Mouse (Mus musculus): ENCODE results near the gene Hykk. TPM values are rescaled to one million over a fixed set of nuclear protein-coding genes. Genes with fewer than 3 reads are reported as not detected.
"Not testable (repeated sequence)": the region's sequence is repeated elsewhere in the genome, so short reads cannot be mapped to it uniquely, and the experiment has no call there.

Gene Hykk
- polyA plus RNA-seq, 1 experiment, result 0.34 TPM

GRCm38 (mm10) chr9:54944467-54944866, 27.4 kb downstream of the Hykk start:
- H3K27ac ChIP-seq (ENCODE audit: insufficient read depth, low read length), result no peak overlapping the region
- H3K4me1 ChIP-seq (ENCODE audit: control insufficient read depth, insufficient read depth, insufficient read length), result no peaks in the 10 kb centered on the region
- no peak for TF ChIP-seq CTCF (IDR thresholded peaks at IDR 0.05; ENCODE audit: extremely low read depth, insufficient read depth, insufficient read length, insufficient replicate concordance)
- no peak for TF ChIP-seq POLR2A (IDR thresholded peaks at IDR 0.05; ENCODE audit: low read depth, low read length)
- WGBS, result 76% methylated on average over 2 of the region's 2 CpGs
- no peaks in the 10 kb centered on the region for H3K27me3 ChIP-seq (ENCODE audit: control insufficient read depth, insufficient read depth, low read length)
- H3K36me3 ChIP-seq (ENCODE audit: control insufficient read depth, insufficient read depth, low read length), result no peaks in the 10 kb centered on the region
- H3K4me3 ChIP-seq (ENCODE audit: extremely low read depth, insufficient read depth, insufficient read length), result no peak overlapping the region
- DNase-seq (ENCODE audit: low read depth in 1 of 2, low spot score in 2 of 2), result no peak

GRCm38 (mm10) chr9:54946256-54946655, 29.2 kb downstream of the Hykk start:
- no peak for DNase-seq (ENCODE audit: low read depth in 1 of 2, low spot score in 2 of 2)
- no peaks in the 10 kb centered on the region for H3K36me3 ChIP-seq (ENCODE audit: control insufficient read depth, insufficient read depth, low read length)
- WGBS, result 83% methylated on average over 16 of the region's 16 CpGs
- no peak for TF ChIP-seq CTCF (IDR thresholded peaks at IDR 0.05; ENCODE audit: extremely low read depth, insufficient read depth, insufficient read length, insufficient replicate concordance)
- no peak for TF ChIP-seq POLR2A (IDR thresholded peaks at IDR 0.05; ENCODE audit: low read depth, low read length)
- H3K4me1 ChIP-seq (ENCODE audit: control insufficient read depth, insufficient read depth, insufficient read length), result no peaks in the 10 kb centered on the region
- H3K27ac ChIP-seq (ENCODE audit: insufficient read depth, low read length), result no peak overlapping the region
- no peak overlapping the region for H3K4me3 ChIP-seq (ENCODE audit: extremely low read depth, insufficient read depth, insufficient read length)
- no peaks in the 10 kb centered on the region for H3K27me3 ChIP-seq (ENCODE audit: control insufficient read depth, insufficient read depth, low read length)

GRCm38 (mm10) chr9:54949465-54949864, 32.4 kb downstream of the Hykk start:
- TF ChIP-seq POLR2A (IDR thresholded peaks at IDR 0.05; ENCODE audit: low read depth, low read length) (no peak), CTCF (IDR thresholded peaks at IDR 0.05; ENCODE audit: extremely low read depth, insufficient read depth, insufficient read length, insufficient replicate concordance) (no peak)
- Histone ChIP-seq H3K27me3 (ENCODE audit: control insufficient read depth, insufficient read depth, low read length) (no peaks in the 10 kb centered on the region), H3K27ac (ENCODE audit: insufficient read depth, low read length) (no peak overlapping the region), H3K4me3 (ENCODE audit: extremely low read depth, insufficient read depth, insufficient read length) (no peak overlapping the region), H3K36me3 (ENCODE audit: control insufficient read depth, insufficient read depth, low read length) (peaks cover 12% of the 10 kb centered on the region), H3K4me1 (ENCODE audit: control insufficient read depth, insufficient read depth, insufficient read length) (0 out of 2 replicates have a peak, but pooled peaks cover 2% of the 10 kb centered on the region)
- no peak for DNase-seq (ENCODE audit: low read depth in 1 of 2, low spot score in 2 of 2)

- H3K4me3 ChIP-seq (ENCODE audit: extremely low read depth, insufficient read depth, insufficient read length), result peak overlapping the region; percentile 57
- H3K4me1 ChIP-seq (ENCODE audit: control insufficient read depth, insufficient read depth, insufficient read length); H3K27ac ChIP-seq (ENCODE audit: insufficient read depth, low read length); DNase-seq (ENCODE audit: low read depth in 1 of 2, low spot score in 2 of 2); H3K27me3 ChIP-seq (ENCODE audit: control insufficient read depth, insufficient read depth, low read length): not testable (repeated sequence)
- 29% methylated on average over 8 of the region's 8 CpGs for WGBS
- peaks cover 15% of the 10 kb centered on the region for H3K36me3 ChIP-seq (ENCODE audit: control insufficient read depth, insufficient read depth, low read length)
Measured at GRCm38 (mm10) chr9:54950162-54950561, 33.1 kb downstream of the Hykk start.

- 0 out of 2 replicates have a peak, but pooled peaks cover 2% of the 10 kb centered on the region for H3K4me1 ChIP-seq (ENCODE audit: control insufficient read depth, insufficient read depth, insufficient read length)
- H3K36me3 ChIP-seq (ENCODE audit: control insufficient read depth, insufficient read depth, low read length), result peaks cover 21% of the 10 kb centered on the region
- H3K4me3 ChIP-seq (ENCODE audit: extremely low read depth, insufficient read depth, insufficient read length), result peak within 1 kb of the TSS; percentile 84
- peak; percentile 88 to 90 for DNase-seq (ENCODE audit: low read depth in 1 of 2, low spot score in 2 of 2)
- peak within 1 kb of the TSS; percentile 88 for H3K27ac ChIP-seq (ENCODE audit: insufficient read depth, low read length)
- WGBS, result under 1% methylated on average over 65 of the region's 65 CpGs
- no peaks in the 10 kb centered on the region for H3K27me3 ChIP-seq (ENCODE audit: control insufficient read depth, insufficient read depth, low read length)
- TF ChIP-seq CTCF (IDR thresholded peaks at IDR 0.05; ENCODE audit: extremely low read depth, insufficient read depth, insufficient read length, insufficient replicate concordance) (no peak), POLR2A (IDR thresholded peaks at IDR 0.05; ENCODE audit: low read depth, low read length) (peak; percentile 53)
Measured at GRCm38 (mm10) chr9:54950575-54951321, 33.7 kb downstream of the Hykk start, which contains the start of the genes Psma4 and AY074887. TSS of gene Psma4 (plus strand) at chr9:54950790. TSS of gene AY074887 (minus strand) at chr9:54950998.

GRCm38 (mm10) chr9:54961059-54961458, 44.0 kb downstream of the Hykk start:
- no peaks in the 10 kb centered on the region; the same call in 1 of the 2 replicates for H3K4me1 ChIP-seq (ENCODE audit: control insufficient read depth, insufficient read depth, insufficient read length)
- H3K4me3 ChIP-seq (ENCODE audit: extremely low read depth, insufficient read depth, insufficient read length), result no peak overlapping the region
- H3K27ac ChIP-seq (ENCODE audit: insufficient read depth, low read length), result no peak overlapping the region
- TF ChIP-seq POLR2A (IDR thresholded peaks at IDR 0.05; ENCODE audit: low read depth, low read length) (no peak), CTCF (IDR thresholded peaks at IDR 0.05; ENCODE audit: extremely low read depth, insufficient read depth, insufficient read length, insufficient replicate concordance) (no peak)
- no peak for DNase-seq (ENCODE audit: low read depth in 1 of 2, low spot score in 2 of 2)
- H3K27me3 ChIP-seq (ENCODE audit: control insufficient read depth, insufficient read depth, low read length), result no peaks in the 10 kb centered on the region
- peaks cover 19% of the 10 kb centered on the region for H3K36me3 ChIP-seq (ENCODE audit: control insufficient read depth, insufficient read depth, low read length)
- whole genome bisulfite sequencing, result 25% methylated on average over 4 of the region's 4 CpGs

GRCm38 (mm10) chr9:54963669-54964068, 46.6 kb downstream of the Hykk start:
- Histone ChIP-seq H3K4me3 (ENCODE audit: extremely low read depth, insufficient read depth, insufficient read length) (no peak overlapping the region), H3K27ac (ENCODE audit: insufficient read depth, low read length) (no peak overlapping the region), H3K36me3 (ENCODE audit: control insufficient read depth, insufficient read depth, low read length) (peaks cover 2% of the 10 kb centered on the region), H3K27me3 (ENCODE audit: control insufficient read depth, insufficient read depth, low read length) (no peaks in the 10 kb centered on the region), H3K4me1 (ENCODE audit: control insufficient read depth, insufficient read depth, insufficient read length) (no peaks in the 10 kb centered on the region; the same call in 1 of the 2 replicates)
- no peak for TF ChIP-seq POLR2A (IDR thresholded peaks at IDR 0.05; ENCODE audit: low read depth, low read length)
- no peak for TF ChIP-seq CTCF (IDR thresholded peaks at IDR 0.05; ENCODE audit: extremely low read depth, insufficient read depth, insufficient read length, insufficient replicate concordance)
- DNase-seq (ENCODE audit: low read depth in 1 of 2, low spot score in 2 of 2), result no peak
